Mouse (Mus musculus) neural tube, embryonic 11.5 days (tissue): ENCODE results near the gene Fam189a2. TPM values are rescaled to one million over a fixed set of nuclear protein-coding genes. Genes with fewer than 3 reads are reported as not detected.

Experiments used
- ATAC-seq: fragments of 200-750 bp; cut with Nextera tagmentation; 2 replicates; pipeline ENCODE4 v1.8.0; 2017; ENCODE audit warnings: moderate number of reproducible peaks, mild to moderate bottlenecking, moderate TSS enrichment, moderate library complexity; ENCODE audit not compliant: insufficient read depth, low FRiP score, low TSS enrichment
- DNase-seq: peaks from one replicate; pipeline ENCODE4 v3.0.0-alpha.2; 2015; ENCODE audit warnings: low spot score
- H3K27ac ChIP-seq: fragments of 300-500 bp; sonication (generic); 2 replicates; pipeline ENCODE4 v1.5.1; 2014; ENCODE audit warnings: low read depth, mild to moderate bottlenecking, low read length
- H3K27me3 ChIP-seq: fragments of 300-500 bp; sonication (generic); 2 replicates; pipeline ENCODE4 v1.6.1; 2014; ENCODE audit warnings: mild to moderate bottlenecking, low read length, mixed read lengths; ENCODE audit not compliant: control insufficient read depth, insufficient read depth
- H3K36me3 ChIP-seq: fragments of 300-500 bp; sonication (generic); 2 replicates; pipeline ENCODE4 v1.6.1; 2014; ENCODE audit warnings: mild to moderate bottlenecking, low read length, moderate library complexity, mixed read lengths; ENCODE audit not compliant: control insufficient read depth, insufficient read depth
- H3K4me1 ChIP-seq: fragments of 300-500 bp; sonication (generic); 2 replicates; pipeline ENCODE4 v1.6.1; 2014; ENCODE audit warnings: low read length, mixed read lengths; ENCODE audit not compliant: control insufficient read depth, insufficient read depth
- H3K4me2 ChIP-seq: fragments of 300-500 bp; sonication (generic); 2 replicates; pipeline ENCODE4 v1.6.1; 2014; ENCODE audit warnings: low read depth, mild to moderate bottlenecking, moderate library complexity
- H3K4me3 ChIP-seq: fragments of 300-500 bp; sonication (generic); 2 replicates; pipeline ENCODE4 v1.5.1; 2014; ENCODE audit warnings: low read depth, low read length
- H3K9ac ChIP-seq: fragments of 300-500 bp; sonication (generic); 2 replicates; pipeline ENCODE4 v1.6.1; 2014; ENCODE audit warnings: mild to moderate bottlenecking, low read length
- H3K9me3 ChIP-seq: fragments of 300-500 bp; sonication (generic); 2 replicates; pipeline ENCODE4 v1.6.1; 2016; ENCODE audit warnings: low read length; ENCODE audit not compliant: control insufficient read depth
- WGBS: fragments of 180-500 bp; shearing (Covaris S2); extraction: QIAGEN DNeasy Blood & Tissue Kit; methylation state at CpG from one replicate; pipeline ENCODE4 v1.1.7; 2014; 5-methylcytosine and 5-hydroxymethylcytosine counted together
- polyA plus RNA-seq: library from polyadenylated mRNA; unstranded; fragments of >200 nt; fragmentation: Nextera tagmentation; extraction: Ambion mirVana; gene quantifications from 2 replicates; pipeline ENCODE4 v1.2.1, GENCODE M21; 2014

The Fam189a2 gene
- polyA plus RNA-seq, 1 experiment from 2014 or later = 1.9 TPM

- no peaks in the 10 kb centered on the region for H3K27me3 ChIP-seq
- no peaks in the 10 kb centered on the region for H3K4me1 ChIP-seq
- no peak overlapping the region for H3K4me3 ChIP-seq
- DNase-seq = no peak
- no peaks in the 10 kb centered on the region for H3K9me3 ChIP-seq
- H3K27ac ChIP-seq = no peak overlapping the region
- no peak overlapping the region for H3K9ac ChIP-seq
- no peaks in the 10 kb centered on the region for H3K36me3 ChIP-seq
- WGBS = 64% methylated on average over 16 of the region's 16 CpGs
- no peak for ATAC-seq
- no peak overlapping the region for H3K4me2 ChIP-seq
Measured at GRCm38 (mm10) chr19:23972881-23973649, 57.8 kb downstream of the Fam189a2 start.

GRCm38 (mm10) chr19:23971391-23971790 lies 59.4 kb downstream of the Fam189a2 start:
- H3K27me3 ChIP-seq = no peaks in the 10 kb centered on the region
- no peak overlapping the region for H3K4me3 ChIP-seq
- H3K9ac ChIP-seq = no peak overlapping the region
- no peak overlapping the region for H3K4me2 ChIP-seq
- 95% methylated on average over 7 of the region's 7 CpGs for WGBS
- no peaks in the 10 kb centered on the region for H3K9me3 ChIP-seq
- no peaks in the 10 kb centered on the region for H3K36me3 ChIP-seq
- no peak overlapping the region for H3K27ac ChIP-seq
- H3K4me1 ChIP-seq = no peaks in the 10 kb centered on the region
- DNase-seq (no peak), ATAC-seq (no peak)

- Histone ChIP-seq H3K27me3 (no peaks in the 10 kb centered on the region), H3K4me1 (no peaks in the 10 kb centered on the region), H3K9me3 (no peaks in the 10 kb centered on the region), H3K36me3 (no peaks in the 10 kb centered on the region), H3K9ac (no peak overlapping the region), H3K4me3 (no peak overlapping the region), H3K4me2 (no peak overlapping the region), H3K27ac (no peak overlapping the region)
- WGBS = 94% methylated on average over 3 of the region's 3 CpGs
- ATAC-seq = no peak
- no peak for DNase-seq
Measured at GRCm38 (mm10) chr19:23970374-23970773, 60.4 kb downstream of the Fam189a2 start.

- no peak for ATAC-seq
Measured at GRCm38 (mm10) chr19:23968862-23969225, 62.0 kb downstream of the Fam189a2 start.

GRCm38 (mm10) chr19:23968125-23968861 lies 62.5 kb downstream of the Fam189a2 start:
- no peaks in the 10 kb centered on the region for H3K4me1 ChIP-seq
- 64% methylated on average over 5 of the region's 5 CpGs for WGBS
- H3K4me2 ChIP-seq = no peak overlapping the region
- no peak overlapping the region for H3K4me3 ChIP-seq
- H3K27ac ChIP-seq = no peak overlapping the region
- no peaks in the 10 kb centered on the region for H3K9me3 ChIP-seq
- no peaks in the 10 kb centered on the region for H3K36me3 ChIP-seq
- DNase-seq (no peak), ATAC-seq (no peak)
- no peaks in the 10 kb centered on the region for H3K27me3 ChIP-seq
- no peak overlapping the region for H3K9ac ChIP-seq

More at GRCm38 (mm10) chr19:23968862-23969225, 62.0 kb downstream of the Fam189a2 start:
- no peaks in the 10 kb centered on the region for H3K9me3 ChIP-seq
- no peak for DNase-seq
- no peak overlapping the region for H3K4me2 ChIP-seq
- H3K4me1 ChIP-seq = no peaks in the 10 kb centered on the region
- no peaks in the 10 kb centered on the region for H3K36me3 ChIP-seq
- H3K27me3 ChIP-seq = no peaks in the 10 kb centered on the region
- H3K27ac ChIP-seq = no peak overlapping the region
- H3K9ac ChIP-seq = no peak overlapping the region
- 78% methylated on average over 2 of the region's 2 CpGs for WGBS
- H3K4me3 ChIP-seq = no peak overlapping the region

GRCm38 (mm10) chr19:23967156-23967555 lies 63.7 kb downstream of the Fam189a2 start:
- H3K4me1 ChIP-seq = no peaks in the 10 kb centered on the region
- no peak overlapping the region for H3K4me2 ChIP-seq
- H3K36me3 ChIP-seq = no peaks in the 10 kb centered on the region
- H3K27me3 ChIP-seq = no peaks in the 10 kb centered on the region
- H3K9me3 ChIP-seq = no peaks in the 10 kb centered on the region
- no peak overlapping the region for H3K27ac ChIP-seq
- no peak overlapping the region for H3K4me3 ChIP-seq
- no peak for DNase-seq
- H3K9ac ChIP-seq = no peak overlapping the region
- no peak for ATAC-seq
- 74% methylated on average over 2 of the region's 2 CpGs for WGBS

GRCm38 (mm10) chr19:23966376-23966775 lies 64.4 kb downstream of the Fam189a2 start:
- Histone ChIP-seq H3K9ac (no peak overlapping the region), H3K36me3 (no peaks in the 10 kb centered on the region), H3K9me3 (no peaks in the 10 kb centered on the region), H3K27ac (no peak overlapping the region), H3K27me3 (no peaks in the 10 kb centered on the region), H3K4me1 (no peaks in the 10 kb centered on the region), H3K4me2 (no peak overlapping the region), H3K4me3 (no peak overlapping the region)
- no peak for ATAC-seq
- WGBS = 89% methylated on average over 9 of the region's 9 CpGs
- no peak for DNase-seq

GRCm38 (mm10) chr19:23964401-23964910 lies 66.4 kb downstream of the Fam189a2 start:
- Histone ChIP-seq H3K9me3 (no peaks in the 10 kb centered on the region), H3K9ac (no peak overlapping the region), H3K27ac (no peak overlapping the region), H3K4me2 (no peak overlapping the region), H3K36me3 (no peaks in the 10 kb centered on the region), H3K4me3 (no peak overlapping the region), H3K27me3 (no peaks in the 10 kb centered on the region), H3K4me1 (no peaks in the 10 kb centered on the region)
- WGBS = 78% methylated on average over 10 of the region's 10 CpGs
- DNase-seq = no peak
- ATAC-seq = no peak
